In the genomic region with DNA sequence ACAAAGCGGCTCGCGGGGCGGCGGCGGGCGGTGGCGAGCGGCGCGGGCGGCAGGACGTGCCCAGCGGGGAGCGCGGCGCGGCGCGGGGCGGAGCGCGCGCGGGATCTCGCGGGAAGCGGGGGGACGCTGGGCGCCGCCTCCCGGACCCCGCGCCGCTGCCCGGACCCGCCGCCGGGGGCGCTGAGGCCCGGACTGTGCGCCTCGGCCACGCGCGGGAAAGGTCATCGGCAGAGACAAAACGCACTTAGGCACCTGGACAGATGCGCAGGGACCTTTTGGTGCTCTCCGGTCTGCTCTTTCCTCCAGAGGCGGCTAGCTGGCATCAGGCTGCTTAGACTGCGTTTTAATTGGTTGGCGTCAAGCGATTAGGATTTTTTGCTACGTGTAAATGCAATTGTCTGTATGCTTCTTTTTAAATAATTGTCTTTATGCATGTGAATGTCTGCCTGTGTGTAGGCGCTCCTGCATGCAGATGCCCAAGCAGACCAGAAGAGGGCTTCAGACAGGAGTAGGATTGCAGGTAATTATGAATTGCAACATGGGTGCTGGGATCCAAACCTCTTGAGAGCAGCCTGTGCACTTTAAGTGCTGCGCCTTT, we compare ENCODE assay signal across 7 mouse cellular contexts. TPM values are rescaled to one million over a fixed set of nuclear protein-coding genes. Genes with fewer than 3 reads are reported as not detected.
DNase-seq lines count a peak whose midpoint lies in the region; ATAC-seq lines count a peak whose summit lies in the region.

Cenpb (minus strand) TSS at position 78 of the 598 bp plus-strand sequence.

- peak; percentile 67 for ATAC-seq in intestine, embryonic 14.5 days (replicated peaks; ENCODE audit: low FRiP score, low TSS enrichment, low read depth)

- H3K4me1 ChIP-seq in intestine, embryonic 14.5 days (replicated peaks; ENCODE audit: control insufficient read depth, insufficient read depth, low read length): peaks cover 23% of the 10 kb centered on the region
- peaks cover 43% of the 10 kb centered on the region for H3K4me1 ChIP-seq in midbrain, embryonic 10.5 days

- H3K27me3 ChIP-seq in intestine, embryonic 14.5 days (replicated peaks; ENCODE audit: control insufficient read depth, insufficient read depth, low read length): no peaks in the 10 kb centered on the region
- H3K27me3 ChIP-seq in midbrain, embryonic 10.5 days (ENCODE audit: low read depth, poor library complexity, severe bottlenecking): peaks cover 2% of the 10 kb centered on the region; the same call in 1 of the 2 replicates

- peak; percentile 85 to 92 for DNase-seq in adrenal gland, adult 18-20 months (ENCODE audit: low spot score in 2 of 2)
- DNase-seq in embryo, embryonic 10.5 days (ENCODE audit: low spot score): peak; percentile 91
- DNase-seq in gastrocnemius, postnatal 25 days: peak; percentile 81
- peak; percentile 87 for DNase-seq in intestine, embryonic 14.5 days (ENCODE audit: low spot score)
- peak; percentile 85 to 87 for DNase-seq in left cerebral cortex, postnatal 36 days (ENCODE audit: low spot score in 2 of 2)
- peak; percentile 85 for DNase-seq in midbrain, embryonic 10.5 days (ENCODE audit: low spot score)
- DNase-seq in right cerebral cortex, postnatal 4 days: peak; percentile 83

- H3K9ac ChIP-seq in intestine, embryonic 14.5 days (ENCODE audit: low read length): peak within 1 kb of the TSS; percentile 89

- no peaks in the 10 kb centered on the region for H3K9me3 ChIP-seq in intestine, embryonic 14.5 days (ENCODE audit: control insufficient read depth, low read length)
- no peaks in the 10 kb centered on the region for H3K9me3 ChIP-seq in midbrain, embryonic 10.5 days (replicated peaks)

- intact Hi-C loops in left cerebral cortex, postnatal 36 days (cut with DNase I): loop anchor here (2.0 to 5.0 kb wide), 2 partner anchors 31 to 82 kb away; partner anchors contain the start of gene Pank2

- WGBS in intestine, embryonic 14.5 days: 3% methylated on average over 44 of the region's 57 CpGs
- 3% methylated on average over 57 of the region's 57 CpGs for WGBS in midbrain, embryonic 10.5 days

- peak within 1 kb of the TSS; percentile 84 for H3K4me3 ChIP-seq in intestine, embryonic 14.5 days (ENCODE audit: low read depth, low read length)
- H3K4me3 ChIP-seq in midbrain, embryonic 10.5 days: peak within 1 kb of the TSS; percentile 91

- peak within 1 kb of the TSS; percentile 79 for H3K27ac ChIP-seq in intestine, embryonic 14.5 days (ENCODE audit: low read depth)
- peak within 1 kb of the TSS; percentile 93 for H3K27ac ChIP-seq in midbrain, embryonic 10.5 days (replicated peaks)

- peak within 1 kb of the TSS; percentile 95 for H3K4me2 ChIP-seq in intestine, embryonic 14.5 days (ENCODE audit: low read length)

- peaks cover 10% of the 10 kb centered on the region for H3K36me3 ChIP-seq in intestine, embryonic 14.5 days (ENCODE audit: control insufficient read depth, insufficient read depth, low read length)
- H3K36me3 ChIP-seq in midbrain, embryonic 10.5 days: peaks cover 30% of the 10 kb centered on the region

RNA-seq across cellular contexts. Expression of gene Cenpb, which starts in this region (rescaled TPM):
- 10 to 100 TPM; 51.3 to 63.4 TPM for total RNA-seq in adrenal gland, adult 18-20 months (2021)
- total RNA-seq in gastrocnemius, postnatal 25 days (2021): 10 to 100 TPM; 58.9 to 61.8 TPM
- polyA plus RNA-seq in intestine, embryonic 14.5 days (2014; fragmentation: Nextera tagmentation; extraction: Ambion mirVana): 8.8 and 9.5 TPM in 2 replicates
- 10 to 100 TPM; 75.1 to 88.0 TPM for total RNA-seq in left cerebral cortex, postnatal 36 days (2021)
- 9.0 and 10.6 TPM in 2 replicates for polyA plus RNA-seq in midbrain, embryonic 10.5 days (2016; fragmentation: Nextera tagmentation; extraction: Ambion mirVana)

Comparison
In these comparisons a context has a peak if more than half of its experiments do, and no peak if none do; other contexts are left out.
1. Peak in every context shown above with its lines: DNase-seq, ATAC-seq, H3K4me3 ChIP-seq and H3K27ac ChIP-seq.